Mouse (Mus musculus) kidney, embryonic 16.5 days (tissue): Measurements from ENCODE around the gene Ksr2. TPM values are rescaled to one million over a fixed set of nuclear protein-coding genes. Genes with fewer than 3 reads are reported as not detected.

ENCODE experiments used
- ATAC-seq: fragments of 200-750 bp; cut with Nextera tagmentation; 2 replicates; pipeline ENCODE4 v1.8.0; 2017; ENCODE audit warnings: moderate TSS enrichment; ENCODE audit not compliant: low FRiP score, low TSS enrichment
- H3K27ac ChIP-seq: fragments of 300-500 bp; sonication (generic); 2 replicates; pipeline ENCODE4 v1.5.1; 2014; ENCODE audit warnings: low read length
- H3K27me3 ChIP-seq: fragments of 300-500 bp; sonication (generic); 2 replicates; pipeline ENCODE4 v1.6.1; 2014; ENCODE audit warnings: low read length, control low read depth, mixed read lengths; ENCODE audit not compliant: insufficient read depth
- H3K36me3 ChIP-seq: fragments of 300-500 bp; sonication (generic); 2 replicates; pipeline ENCODE4 v1.6.1; 2014; ENCODE audit warnings: low read length, control low read depth, mixed read lengths; ENCODE audit not compliant: insufficient read depth
- H3K4me1 ChIP-seq: fragments of 300-500 bp; sonication (generic); 2 replicates; pipeline ENCODE4 v1.6.1; 2014; ENCODE audit warnings: low read length, control low read depth, mixed read lengths; ENCODE audit not compliant: insufficient read depth
- H3K4me2 ChIP-seq: fragments of 300-500 bp; sonication (generic); replicated peaks from 2 replicates; pipeline ENCODE4 v1.6.1; 2014; ENCODE audit warnings: low read depth, low read length
- H3K4me3 ChIP-seq: fragments of 300-500 bp; sonication (generic); 2 replicates; pipeline ENCODE4 v1.5.1; 2014; ENCODE audit warnings: mild to moderate bottlenecking, low read length
- H3K9ac ChIP-seq: fragments of 300-500 bp; sonication (generic); replicated peaks from 2 replicates; pipeline ENCODE4 v1.6.1; 2014; ENCODE audit warnings: low read length
- H3K9me3 ChIP-seq: fragments of 300-500 bp; sonication (generic); 2 replicates; pipeline ENCODE4 v1.6.1; 2016; ENCODE audit warnings: low read length, control low read depth
- WGBS: fragments of 180-500 bp; shearing (Covaris S2); extraction: QIAGEN DNeasy Blood & Tissue Kit; methylation state at CpG from one replicate; pipeline ENCODE4 v1.1.7; 2014; 5-methylcytosine and 5-hydroxymethylcytosine counted together
- polyA plus RNA-seq: library from polyadenylated mRNA; unstranded; fragments of >200 nt; fragmentation: Nextera tagmentation; extraction: Ambion mirVana; gene quantifications from 2 replicates; pipeline ENCODE4 v1.2.1, GENCODE M21; 2015

Gene Ksr2
- polyA plus RNA-seq, 1 experiment from 2014 or later = 0.37 TPM

- no peak overlapping the region for H3K27ac ChIP-seq
- WGBS = 78% methylated on average over 6 of the region's 6 CpGs
- H3K4me1 ChIP-seq = no peaks in the 10 kb centered on the region
- no peak overlapping the region for H3K4me3 ChIP-seq
- H3K9ac ChIP-seq = no peak overlapping the region
- no peak overlapping the region for H3K4me2 ChIP-seq
- no peak for ATAC-seq
- no peaks in the 10 kb centered on the region for H3K36me3 ChIP-seq
- no peaks in the 10 kb centered on the region for H3K9me3 ChIP-seq
- peaks cover 10% of the 10 kb centered on the region for H3K27me3 ChIP-seq
These were observed 227.8 kb downstream of the Ksr2 start for GRCm38 (mm10) chr5:117641585-117641984.

DNA sequence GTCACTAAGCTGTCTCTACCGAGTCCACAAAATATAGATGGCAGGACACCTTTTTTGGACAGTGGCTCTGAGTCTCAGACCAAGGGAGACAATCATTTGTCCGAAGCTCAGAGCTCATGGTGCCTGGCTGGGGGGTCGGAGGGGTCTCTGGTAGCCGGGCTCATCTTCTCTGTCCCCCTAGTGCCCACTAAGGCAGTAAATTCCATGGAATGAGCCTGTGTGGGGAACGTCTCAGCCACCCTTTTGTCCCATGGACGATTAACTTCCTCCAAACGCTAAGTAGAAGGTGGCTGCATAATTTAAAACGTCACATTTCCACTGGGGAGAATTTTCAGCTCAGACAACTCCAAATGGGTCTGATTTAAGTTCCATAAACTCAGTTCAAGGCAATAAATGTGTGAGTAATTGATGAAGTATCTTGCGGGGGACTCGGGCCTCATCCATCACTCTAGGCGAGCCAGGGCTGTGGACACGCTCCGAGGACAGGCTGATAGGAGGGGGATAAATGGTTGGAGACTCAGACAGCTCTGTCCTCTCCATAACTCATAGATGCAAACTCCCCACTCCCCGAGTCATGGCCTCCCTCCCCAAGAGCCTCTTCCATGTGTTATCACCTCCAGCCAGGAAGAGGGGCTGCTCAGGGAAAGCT is 237.6 kb downstream of the Ksr2 start:
- Histone ChIP-seq H3K4me1 (peaks cover 11% of the 10 kb centered on the region), H3K27ac (no peak overlapping the region), H3K4me3 (no peak overlapping the region), H3K4me2 (no peak overlapping the region), H3K36me3 (no peaks in the 10 kb centered on the region), H3K9ac (no peak overlapping the region), H3K27me3 (peaks cover 8% of the 10 kb centered on the region; the same call in 1 of the 2 replicates), H3K9me3 (no peaks in the 10 kb centered on the region)
- WGBS = 18% methylated on average over 14 of the region's 14 CpGs
- peak; percentile 88 for ATAC-seq

GRCm38 (mm10) chr5:117658641-117659040 is 244.8 kb downstream of the Ksr2 start:
- H3K4me2 ChIP-seq = no peak overlapping the region
- H3K36me3 ChIP-seq = no peaks in the 10 kb centered on the region
- ATAC-seq = no peak
- H3K27me3 ChIP-seq = 0 out of 2 replicates have a peak, but pooled peaks cover 2% of the 10 kb centered on the region
- no peaks in the 10 kb centered on the region for H3K9me3 ChIP-seq
- no peak overlapping the region for H3K9ac ChIP-seq
- peaks cover 12% of the 10 kb centered on the region; the same call in 1 of the 2 replicates for H3K4me1 ChIP-seq
- no peak overlapping the region for H3K4me3 ChIP-seq
- H3K27ac ChIP-seq = no peak overlapping the region
- WGBS = 29% methylated on average over 6 of the region's 6 CpGs

DNA sequence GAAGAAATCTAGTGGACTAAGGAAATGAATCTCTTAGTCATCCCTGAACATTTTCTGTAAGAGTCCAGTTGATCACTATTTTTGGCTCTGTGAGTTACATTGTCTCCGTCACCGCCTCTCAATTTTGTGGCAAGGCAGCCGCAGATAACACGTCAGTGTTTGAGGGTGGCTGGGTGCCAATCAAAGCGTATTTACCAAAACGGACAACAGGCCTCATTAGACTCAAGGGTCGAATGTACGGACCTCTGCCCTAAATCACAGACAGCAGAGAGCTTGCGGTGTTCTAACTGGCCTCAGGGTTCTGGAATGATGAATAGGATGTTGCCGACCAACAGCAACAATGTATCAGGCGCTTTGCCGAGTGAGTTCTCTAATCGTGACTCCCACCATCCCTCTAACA is 245.8 kb downstream of the Ksr2 start:
- ATAC-seq = no peak; the same call in 1 of the 2 replicates

GRCm38 (mm10) chr5:117665181-117665580 is 251.4 kb downstream of the Ksr2 start:
- WGBS = 5% methylated on average over 9 of the region's 9 CpGs
- H3K9me3 ChIP-seq = no peaks in the 10 kb centered on the region
- peaks cover 24% of the 10 kb centered on the region for H3K4me1 ChIP-seq
- ATAC-seq = no peak
- H3K36me3 ChIP-seq = no peaks in the 10 kb centered on the region
- no peaks in the 10 kb centered on the region for H3K27me3 ChIP-seq
- peak overlapping the region; percentile 4; the same call in 1 of the 2 replicates for H3K4me3 ChIP-seq
- no peak overlapping the region for H3K27ac ChIP-seq
- no peak overlapping the region for H3K9ac ChIP-seq
- peak overlapping the region; percentile 40 for H3K4me2 ChIP-seq

More for the DNA sequence above, 245.8 kb downstream of the Ksr2 start:
- Histone ChIP-seq H3K4me1 (peaks cover 12% of the 10 kb centered on the region; the same call in 1 of the 2 replicates), H3K27ac (no peak overlapping the region), H3K36me3 (no peaks in the 10 kb centered on the region), H3K9ac (no peak overlapping the region), H3K4me3 (no peak overlapping the region), H3K9me3 (no peaks in the 10 kb centered on the region), H3K27me3 (no peaks in the 10 kb centered on the region), H3K4me2 (no peak overlapping the region)
- 35% methylated on average over 13 of the region's 13 CpGs for WGBS

- no peak overlapping the region for H3K4me3 ChIP-seq
- no peaks in the 10 kb centered on the region for H3K27me3 ChIP-seq
- H3K36me3 ChIP-seq = no peaks in the 10 kb centered on the region
- no peak for ATAC-seq
- no peak overlapping the region for H3K4me2 ChIP-seq
- no peak overlapping the region for H3K27ac ChIP-seq
- peaks cover 26% of the 10 kb centered on the region for H3K4me1 ChIP-seq
- no peak overlapping the region for H3K9ac ChIP-seq
- WGBS = 79% methylated on average over 3 of the region's 4 CpGs
- H3K9me3 ChIP-seq = no peaks in the 10 kb centered on the region
These were observed 253.5 kb downstream of the Ksr2 start for GRCm38 (mm10) chr5:117667314-117667713.

GRCm38 (mm10) chr5:117669265-117669664 is 255.5 kb downstream of the Ksr2 start:
- no peaks in the 10 kb centered on the region for H3K9me3 ChIP-seq
- no peak overlapping the region for H3K9ac ChIP-seq
- no peak overlapping the region for H3K27ac ChIP-seq
- no peaks in the 10 kb centered on the region for H3K27me3 ChIP-seq
- no peak for ATAC-seq
- H3K36me3 ChIP-seq = no peaks in the 10 kb centered on the region
- peaks cover 22% of the 10 kb centered on the region for H3K4me1 ChIP-seq
- 71% methylated on average over 4 of the region's 4 CpGs for WGBS
- no peak overlapping the region for H3K4me3 ChIP-seq
- no peak overlapping the region for H3K4me2 ChIP-seq

- no peaks in the 10 kb centered on the region for H3K27me3 ChIP-seq
- no peak overlapping the region for H3K9ac ChIP-seq
- no peak overlapping the region for H3K4me3 ChIP-seq
- no peaks in the 10 kb centered on the region for H3K9me3 ChIP-seq
- no peak overlapping the region for H3K27ac ChIP-seq
- no peak; the same call in 1 of the 2 replicates for ATAC-seq
- peaks cover 20% of the 10 kb centered on the region for H3K4me1 ChIP-seq
- WGBS = 52% methylated on average over 7 of the region's 7 CpGs
- no peak overlapping the region for H3K4me2 ChIP-seq
- H3K36me3 ChIP-seq = no peaks in the 10 kb centered on the region
These were observed 256.0 kb downstream of the Ksr2 start for GRCm38 (mm10) chr5:117669843-117670242.

- WGBS = 58% methylated on average over 6 of the region's 6 CpGs
- H3K4me3 ChIP-seq = no peak overlapping the region
- no peak overlapping the region for H3K27ac ChIP-seq
- no peak for ATAC-seq
- H3K4me2 ChIP-seq = no peak overlapping the region
- no peaks in the 10 kb centered on the region for H3K27me3 ChIP-seq
- H3K9ac ChIP-seq = no peak overlapping the region
- H3K4me1 ChIP-seq = peaks cover 10% of the 10 kb centered on the region; the same call in 1 of the 2 replicates
- no peaks in the 10 kb centered on the region for H3K36me3 ChIP-seq
- H3K9me3 ChIP-seq = no peaks in the 10 kb centered on the region
These were observed 257.6 kb downstream of the Ksr2 start for GRCm38 (mm10) chr5:117671362-117671761.

DNA sequence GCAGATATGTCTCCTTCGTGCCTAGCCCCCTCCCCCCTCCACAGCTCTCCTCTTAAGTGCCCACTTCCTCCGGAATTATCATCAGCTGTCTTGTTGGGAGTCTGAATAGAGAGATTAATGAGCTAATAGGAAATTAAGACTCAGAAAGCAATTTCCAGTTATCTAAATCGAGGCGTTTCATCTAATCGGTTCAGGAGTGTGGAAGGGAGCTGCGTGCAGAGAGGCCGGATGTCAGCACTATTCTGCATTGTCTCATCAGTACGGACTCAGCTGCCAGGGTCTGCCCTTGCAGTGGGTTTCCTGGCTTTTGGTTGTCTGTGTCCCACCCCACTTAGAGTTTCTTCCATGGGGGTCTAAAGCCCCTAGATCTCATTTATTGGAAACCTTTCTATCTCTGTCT is 262.0 kb downstream of the Ksr2 start:
- no peak overlapping the region for H3K9ac ChIP-seq
- H3K4me3 ChIP-seq = no peak overlapping the region
- no peaks in the 10 kb centered on the region for H3K9me3 ChIP-seq
- no peak for ATAC-seq
- no peaks in the 10 kb centered on the region for H3K36me3 ChIP-seq
- H3K27me3 ChIP-seq = no peaks in the 10 kb centered on the region
- 65% methylated on average over 8 of the region's 8 CpGs for WGBS
- no peak overlapping the region for H3K27ac ChIP-seq
- no peak overlapping the region for H3K4me2 ChIP-seq
- peaks cover 14% of the 10 kb centered on the region for H3K4me1 ChIP-seq
